Mouse (Mus musculus): ENCODE results near the gene Gm15217. TPM values are rescaled to one million over a fixed set of nuclear protein-coding genes. Genes with fewer than 3 reads are reported as not detected.

Gene Gm15217
- polyA plus RNA-seq, 1 experiment from 2014 or later, result not detected

DNA sequence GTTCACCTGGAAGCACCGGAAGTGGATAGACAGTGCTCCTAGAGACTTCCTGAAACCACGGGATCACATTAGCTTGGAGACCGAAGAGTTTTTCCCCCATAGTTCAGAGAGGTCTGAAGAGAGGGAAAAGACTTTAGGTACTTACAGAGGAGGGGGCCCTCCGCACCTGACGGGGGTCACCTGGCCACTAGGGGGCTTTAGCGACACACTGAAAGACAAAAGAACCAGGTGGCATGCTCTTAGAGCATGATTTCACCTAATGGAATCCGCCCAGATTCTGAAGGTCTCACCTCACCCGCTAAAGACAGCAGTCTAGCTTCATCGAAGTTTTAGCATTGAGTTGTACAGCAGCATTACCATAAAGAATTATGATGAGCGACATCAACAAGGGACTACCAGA is 16.0 kb upstream of the Gm15217 start:
- Histone ChIP-seq H3K4me2 (replicated peaks; ENCODE audit: low read depth) (no peak overlapping the region; the same call in 1 of the 2 replicates), H3K9ac (ENCODE audit: low read depth, low read length) (no peak overlapping the region), H3K27ac (ENCODE audit: low read depth, low read length) (no peak overlapping the region), H3K9me3 (ENCODE audit: control insufficient read depth) (no peaks in the 10 kb centered on the region), H3K27me3 (replicated peaks; ENCODE audit: control insufficient read depth, insufficient read depth, low read length) (no peaks in the 10 kb centered on the region), H3K4me1 (replicated peaks; ENCODE audit: control insufficient read depth, insufficient read depth, low read length) (no peaks in the 10 kb centered on the region), H3K4me3 (ENCODE audit: low read depth, low read length) (no peak overlapping the region), H3K36me3 (ENCODE audit: control insufficient read depth, insufficient read depth) (no peaks in the 10 kb centered on the region)
- ATAC-seq, result no peak
- TF ChIP-seq CTCF (IDR thresholded peaks at IDR 0.05; ENCODE audit: low read depth), result peak; percentile 32; the same call in 1 of the 2 replicates
- WGBS, result 34% methylated on average over 10 of the region's 10 CpGs

DNA sequence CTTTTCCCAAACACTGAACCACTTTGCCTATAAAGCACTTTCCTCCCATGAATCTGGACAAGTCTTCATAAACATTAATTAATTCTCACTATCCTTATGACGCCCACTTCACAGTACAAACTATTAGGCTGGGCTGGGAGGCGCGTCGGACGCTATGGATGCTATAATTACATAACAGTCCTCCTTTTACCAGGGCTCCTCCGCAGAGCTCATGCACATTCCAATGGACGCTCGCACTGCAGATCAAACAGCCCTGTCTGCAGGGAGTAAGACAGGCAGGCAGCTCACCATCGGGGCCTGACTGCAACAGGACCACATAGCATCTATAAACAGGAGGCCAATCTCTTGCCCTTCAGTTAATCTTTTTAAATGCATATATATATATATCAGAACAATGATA is 6.8 kb upstream of the Gm15217 start:
- H3K27me3 ChIP-seq (replicated peaks; ENCODE audit: control insufficient read depth, insufficient read depth, low read length), result no peaks in the 10 kb centered on the region
- 48% methylated on average over 9 of the region's 9 CpGs for WGBS
- H3K4me3 ChIP-seq (ENCODE audit: low read depth, low read length), result no peak overlapping the region
- ATAC-seq, result no peak
- no peak overlapping the region for H3K9ac ChIP-seq (ENCODE audit: low read depth, low read length)
- no peaks in the 10 kb centered on the region for H3K9me3 ChIP-seq (ENCODE audit: control insufficient read depth)
- H3K27ac ChIP-seq (ENCODE audit: low read depth, low read length), result no peak overlapping the region
- no peak overlapping the region for H3K4me2 ChIP-seq (replicated peaks; ENCODE audit: low read depth)
- H3K36me3 ChIP-seq (ENCODE audit: control insufficient read depth, insufficient read depth), result no peaks in the 10 kb centered on the region
- no peaks in the 10 kb centered on the region for H3K4me1 ChIP-seq (replicated peaks; ENCODE audit: control insufficient read depth, insufficient read depth, low read length)
- TF ChIP-seq CTCF (IDR thresholded peaks at IDR 0.05; ENCODE audit: low read depth), result no peak

DNA sequence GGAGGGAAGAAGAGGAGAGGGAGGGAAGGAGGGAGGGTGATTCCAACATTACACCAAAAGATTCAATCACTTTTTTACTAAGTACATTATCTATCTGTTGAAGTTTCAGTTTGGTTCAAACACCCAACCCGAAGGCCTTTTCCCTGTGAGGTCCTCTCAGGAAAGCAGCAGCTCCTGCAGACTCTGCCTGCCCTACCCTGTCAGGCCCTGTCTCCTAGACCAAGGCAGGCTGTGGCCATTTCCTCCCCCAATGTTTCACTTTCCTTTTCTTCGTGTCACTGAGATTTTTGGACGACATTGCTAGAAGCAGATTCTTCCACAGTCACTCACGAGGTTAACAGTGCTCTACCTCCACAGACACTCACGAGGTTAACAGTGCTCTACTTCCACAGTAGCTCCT is 3.4 kb upstream of the Gm15217 start:
- Histone ChIP-seq H3K27ac (ENCODE audit: low read depth, low read length) (no peak overlapping the region), H3K36me3 (ENCODE audit: control insufficient read depth, insufficient read depth) (no peaks in the 10 kb centered on the region), H3K4me1 (replicated peaks; ENCODE audit: control insufficient read depth, insufficient read depth, low read length) (no peaks in the 10 kb centered on the region), H3K27me3 (replicated peaks; ENCODE audit: control insufficient read depth, insufficient read depth, low read length) (peaks cover 5% of the 10 kb centered on the region; the same call in 1 of the 2 replicates), H3K9me3 (ENCODE audit: control insufficient read depth) (no peaks in the 10 kb centered on the region), H3K4me3 (ENCODE audit: low read depth, low read length) (no peak overlapping the region), H3K4me2 (replicated peaks; ENCODE audit: low read depth) (no peak overlapping the region), H3K9ac (ENCODE audit: low read depth, low read length) (no peak overlapping the region)
- ATAC-seq, result no peak
- TF ChIP-seq CTCF (IDR thresholded peaks at IDR 0.05; ENCODE audit: low read depth), result no peak
- WGBS, result 78% methylated on average over 5 of the region's 5 CpGs

DNA sequence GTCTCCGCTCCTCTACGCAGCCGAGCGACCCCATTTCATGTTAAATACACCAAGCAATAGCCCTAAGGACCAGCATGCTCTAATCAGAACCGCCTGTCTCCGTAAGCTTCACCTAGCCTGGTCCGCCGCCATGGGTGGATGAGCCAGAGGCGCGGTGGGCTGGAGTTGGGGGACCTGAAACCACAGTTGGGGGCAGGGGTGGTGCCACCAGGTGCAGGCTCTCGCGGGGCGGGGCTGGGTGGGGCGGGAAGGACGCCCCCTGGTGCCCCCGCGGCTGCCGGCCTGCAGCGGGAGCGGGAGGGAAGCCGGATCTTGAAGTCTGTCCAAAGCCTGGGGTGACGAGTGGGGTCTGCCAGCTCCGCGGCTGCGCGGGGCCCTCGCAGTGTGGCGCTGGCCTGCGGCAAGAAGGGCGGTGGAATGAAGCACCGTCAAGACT is 1.1 kb downstream of the Gm15217 start:
- Histone ChIP-seq H3K9me3 (ENCODE audit: control insufficient read depth) (no peaks in the 10 kb centered on the region), H3K4me3 (ENCODE audit: low read depth, low read length) (no peak overlapping the region), H3K27me3 (replicated peaks; ENCODE audit: control insufficient read depth, insufficient read depth, low read length) (peaks cover 19% of the 10 kb centered on the region), H3K27ac (ENCODE audit: low read depth, low read length) (no peak overlapping the region), H3K36me3 (ENCODE audit: control insufficient read depth, insufficient read depth) (no peaks in the 10 kb centered on the region), H3K4me1 (replicated peaks; ENCODE audit: control insufficient read depth, insufficient read depth, low read length) (no peaks in the 10 kb centered on the region), H3K9ac (ENCODE audit: low read depth, low read length) (no peak overlapping the region), H3K4me2 (replicated peaks; ENCODE audit: low read depth) (peak overlapping the region; percentile 54)
- TF ChIP-seq CTCF (IDR thresholded peaks at IDR 0.05; ENCODE audit: low read depth), result peak; percentile 38; the same call in 1 of the 2 replicates
- no peak for ATAC-seq
- WGBS, result 19% methylated on average over 31 of the region's 31 CpGs

DNA sequence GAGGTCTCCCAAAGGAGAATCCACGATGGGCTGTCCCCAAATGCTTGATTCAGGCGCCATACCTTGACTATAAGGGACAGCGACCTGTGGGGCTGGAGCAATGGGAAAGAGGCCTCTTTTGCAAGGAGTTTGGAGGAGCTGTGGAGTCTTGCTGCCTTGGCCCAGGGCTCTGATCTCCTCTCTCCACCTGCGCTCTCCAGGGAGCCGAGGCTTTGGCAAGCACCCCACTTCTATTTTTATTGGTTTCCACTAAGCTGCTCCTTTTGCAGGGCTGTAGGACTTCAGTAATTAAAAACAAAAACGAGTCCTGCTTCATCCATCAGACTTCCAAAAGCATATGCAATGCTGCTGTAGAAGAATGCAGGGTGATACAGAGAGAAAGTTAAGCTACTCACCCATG is 2.2 kb downstream of the Gm15217 start:
- no peak for ATAC-seq
- H3K27ac ChIP-seq (ENCODE audit: low read depth, low read length), result no peak overlapping the region
- H3K4me2 ChIP-seq (replicated peaks; ENCODE audit: low read depth), result no peak overlapping the region
- 70% methylated on average over 6 of the region's 6 CpGs for WGBS
- no peaks in the 10 kb centered on the region for H3K36me3 ChIP-seq (ENCODE audit: control insufficient read depth, insufficient read depth)
- peaks cover 25% of the 10 kb centered on the region for H3K27me3 ChIP-seq (replicated peaks; ENCODE audit: control insufficient read depth, insufficient read depth, low read length)
- H3K4me1 ChIP-seq (replicated peaks; ENCODE audit: control insufficient read depth, insufficient read depth, low read length), result no peaks in the 10 kb centered on the region
- TF ChIP-seq CTCF (IDR thresholded peaks at IDR 0.05; ENCODE audit: low read depth), result no peak
- no peak overlapping the region for H3K9ac ChIP-seq (ENCODE audit: low read depth, low read length)
- H3K4me3 ChIP-seq (ENCODE audit: low read depth, low read length), result no peak overlapping the region
- no peaks in the 10 kb centered on the region for H3K9me3 ChIP-seq (ENCODE audit: control insufficient read depth)

DNA sequence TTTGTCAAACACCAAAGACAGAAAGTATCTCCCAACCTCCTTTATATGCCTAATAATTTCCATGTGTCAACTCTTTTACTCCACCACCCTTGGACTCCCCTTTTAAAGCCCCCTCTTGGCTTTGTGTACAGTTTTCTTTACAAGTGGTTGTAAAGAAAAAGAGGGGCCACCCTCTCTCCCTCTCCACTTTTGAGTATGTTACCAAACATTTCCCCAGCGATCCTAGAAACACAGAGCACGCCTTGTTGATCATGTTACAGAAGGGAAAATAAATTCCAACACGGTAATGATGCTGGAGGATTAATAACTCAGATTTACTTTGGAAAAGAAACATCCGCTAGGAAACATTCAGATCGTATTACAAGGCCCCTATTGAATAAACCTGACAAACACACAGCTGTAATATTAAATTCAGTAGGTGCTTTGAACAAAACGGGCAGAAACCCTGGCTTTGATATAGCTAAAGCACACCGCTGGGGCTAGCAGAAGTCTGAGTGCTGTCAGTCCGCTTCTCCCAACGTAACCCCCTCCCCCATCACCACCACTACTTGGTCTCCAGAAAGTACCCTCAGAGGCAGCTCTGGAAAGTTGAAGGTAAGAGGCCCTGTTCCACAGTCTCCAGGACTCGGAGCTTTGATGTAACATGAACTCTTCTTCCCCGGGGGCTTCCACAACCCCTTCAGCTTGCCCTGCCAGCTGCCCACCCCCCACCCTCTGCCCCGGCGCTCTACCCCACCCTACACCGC is 5.9 kb downstream of the Gm15217 start:
- no peak for ATAC-seq
- H3K4me2 ChIP-seq (replicated peaks; ENCODE audit: low read depth), result peak overlapping the region; percentile 85
- H3K9me3 ChIP-seq (ENCODE audit: control insufficient read depth), result no peaks in the 10 kb centered on the region
- no peaks in the 10 kb centered on the region for H3K36me3 ChIP-seq (ENCODE audit: control insufficient read depth, insufficient read depth)
- H3K27ac ChIP-seq (ENCODE audit: low read depth, low read length), result peak overlapping the region; percentile 10; the same call in 1 of the 2 replicates
- peak overlapping the region; percentile 62 for H3K4me3 ChIP-seq (ENCODE audit: low read depth, low read length)
- peak overlapping the region; percentile 35; the same call in 1 of the 2 replicates for H3K9ac ChIP-seq (ENCODE audit: low read depth, low read length)
- no peak for TF ChIP-seq CTCF (IDR thresholded peaks at IDR 0.05; ENCODE audit: low read depth)
- WGBS, result 23% methylated on average over 14 of the region's 14 CpGs
- peaks cover 48% of the 10 kb centered on the region for H3K27me3 ChIP-seq (replicated peaks; ENCODE audit: control insufficient read depth, insufficient read depth, low read length)
- H3K4me1 ChIP-seq (replicated peaks; ENCODE audit: control insufficient read depth, insufficient read depth, low read length), result no peaks in the 10 kb centered on the region

Data from intestine, postnatal 0 days (tissue).